Mouse (Mus musculus) stomach, embryonic 15.5 days (tissue): ENCODE measurements around the gene Adpgk. TPM values are rescaled to one million over a fixed set of nuclear protein-coding genes. Genes with fewer than 3 reads are reported as not detected.

Experiments
- ATAC-seq: fragments of 200-750 bp; cut with Nextera tagmentation; 2 replicates; pipeline ENCODE4 v1.8.0; 2017; ENCODE audit warnings: low read depth, moderate number of reproducible peaks, moderate TSS enrichment; ENCODE audit not compliant: insufficient read depth, low FRiP score
- H3K27ac ChIP-seq: fragments of 300-500 bp; sonication (generic); 2 replicates; pipeline ENCODE4 v1.5.1; 2015; ENCODE audit warnings: mild to moderate bottlenecking, inconsistent platforms
- H3K27me3 ChIP-seq: fragments of 300-500 bp; sonication (generic); replicated peaks from 2 replicates; pipeline ENCODE4 v1.6.1; 2015; ENCODE audit warnings: inconsistent platforms
- H3K36me3 ChIP-seq: fragments of 300-500 bp; sonication (generic); 2 replicates; pipeline ENCODE4 v1.6.1; 2015; ENCODE audit warnings: inconsistent platforms
- H3K4me1 ChIP-seq: fragments of 300-500 bp; sonication (generic); 2 replicates; pipeline ENCODE4 v1.6.1; 2015; ENCODE audit warnings: inconsistent platforms
- H3K4me2 ChIP-seq: fragments of 300-500 bp; sonication (generic); 2 replicates; pipeline ENCODE4 v1.6.1; 2015; ENCODE audit warnings: mild to moderate bottlenecking, inconsistent platforms
- H3K4me3 ChIP-seq: fragments of 300-500 bp; sonication (generic); replicated peaks from 2 replicates; pipeline ENCODE4 v1.5.1; 2015; ENCODE audit warnings: inconsistent platforms
- H3K9ac ChIP-seq: fragments of 300-500 bp; sonication (generic); 2 replicates; pipeline ENCODE4 v1.6.1; 2015; ENCODE audit warnings: inconsistent platforms
- H3K9me3 ChIP-seq: fragments of 300-500 bp; sonication (generic); 2 replicates; pipeline ENCODE4 v1.6.1; 2016; ENCODE audit warnings: inconsistent platforms
- WGBS: fragments of 180-500 bp; shearing (Covaris S2); methylation state at CpG from one replicate; pipeline ENCODE4 v1.1.7; 2015; 5-methylcytosine and 5-hydroxymethylcytosine counted together
- polyA plus RNA-seq: library from polyadenylated mRNA; unstranded; fragments of >200 nt; fragmentation: Nextera tagmentation; extraction: Ambion mirVana; gene quantifications from 2 replicates; pipeline ENCODE4 v1.2.1, GENCODE M21; 2015

The Adpgk gene
- polyA plus RNA-seq, 1 experiment from 2014 or later = 32.0 TPM

- Histone ChIP-seq H3K9ac (no peak overlapping the region), H3K36me3 (no peaks in the 10 kb centered on the region), H3K4me1 (0 out of 2 replicates have a peak, but pooled peaks cover 3% of the 10 kb centered on the region), H3K9me3 (no peaks in the 10 kb centered on the region), H3K27ac (no peak overlapping the region), H3K4me3 (no peak overlapping the region), H3K27me3 (no peaks in the 10 kb centered on the region), H3K4me2 (no peak overlapping the region)
- no peak for ATAC-seq
Measured at GRCm38 (mm10) chr9:59273199-59273598, 18.2 kb upstream of the Adpgk start.

GRCm38 (mm10) chr9:59274846-59275455 is 16.4 kb upstream of the Adpgk start:
- 86% methylated on average over 19 of the region's 19 CpGs for WGBS
- H3K4me1 ChIP-seq = 0 out of 2 replicates have a peak, but pooled peaks cover 3% of the 10 kb centered on the region
- ATAC-seq = no peak
- H3K9me3 ChIP-seq = no peaks in the 10 kb centered on the region
- H3K27me3 ChIP-seq = no peaks in the 10 kb centered on the region
- no peak overlapping the region for H3K4me3 ChIP-seq
- no peak overlapping the region for H3K9ac ChIP-seq
- no peak overlapping the region for H3K4me2 ChIP-seq
- no peaks in the 10 kb centered on the region for H3K36me3 ChIP-seq
- H3K27ac ChIP-seq = no peak overlapping the region

GRCm38 (mm10) chr9:59278199-59278598 is 13.2 kb upstream of the Adpgk start:
- ATAC-seq = no peak
- no peaks in the 10 kb centered on the region for H3K9me3 ChIP-seq
- H3K27me3 ChIP-seq = no peaks in the 10 kb centered on the region
- H3K9ac ChIP-seq = no peak overlapping the region
- WGBS = 88% methylated on average over 2 of the region's 2 CpGs
- H3K4me3 ChIP-seq = no peak overlapping the region
- no peak overlapping the region for H3K4me2 ChIP-seq
- H3K36me3 ChIP-seq = no peaks in the 10 kb centered on the region
- H3K27ac ChIP-seq = no peak overlapping the region
- H3K4me1 ChIP-seq = peaks cover 4% of the 10 kb centered on the region; the same call in 1 of the 2 replicates

- H3K4me3 ChIP-seq = no peak overlapping the region
- H3K36me3 ChIP-seq = no peaks in the 10 kb centered on the region
- ATAC-seq = no peak
- no peak overlapping the region for H3K9ac ChIP-seq
- no peak overlapping the region for H3K4me2 ChIP-seq
- H3K9me3 ChIP-seq = no peaks in the 10 kb centered on the region
- 63% methylated on average over 5 of the region's 5 CpGs for WGBS
- no peak overlapping the region for H3K27ac ChIP-seq
- no peaks in the 10 kb centered on the region for H3K27me3 ChIP-seq
- peaks cover 4% of the 10 kb centered on the region; the same call in 1 of the 2 replicates for H3K4me1 ChIP-seq
Measured at GRCm38 (mm10) chr9:59278694-59279093, 12.7 kb upstream of the Adpgk start.

- no peaks in the 10 kb centered on the region for H3K9me3 ChIP-seq
- H3K4me1 ChIP-seq = peaks cover 4% of the 10 kb centered on the region; the same call in 1 of the 2 replicates
- no peaks in the 10 kb centered on the region for H3K36me3 ChIP-seq
- H3K27me3 ChIP-seq = no peaks in the 10 kb centered on the region
- no peak for ATAC-seq
- H3K4me3 ChIP-seq = no peak overlapping the region
- 86% methylated on average over 5 of the region's 5 CpGs for WGBS
- H3K9ac ChIP-seq = no peak overlapping the region
- no peak overlapping the region for H3K27ac ChIP-seq
- no peak overlapping the region for H3K4me2 ChIP-seq
Measured at GRCm38 (mm10) chr9:59280888-59281287, 10.5 kb upstream of the Adpgk start.

- H3K27ac ChIP-seq = no peak overlapping the region
- peak overlapping the region; percentile 44 for H3K4me2 ChIP-seq
- H3K27me3 ChIP-seq = no peaks in the 10 kb centered on the region
- no peak overlapping the region for H3K9ac ChIP-seq
- H3K4me1 ChIP-seq = peaks cover 4% of the 10 kb centered on the region; the same call in 1 of the 2 replicates
- H3K4me3 ChIP-seq = no peak overlapping the region
- ATAC-seq = 0 out of 2 replicates have a peak, but pooled peaks have one; percentile 60
- H3K9me3 ChIP-seq = no peaks in the 10 kb centered on the region
- WGBS = 40% methylated on average over 25 of the region's 27 CpGs
- H3K36me3 ChIP-seq = no peaks in the 10 kb centered on the region
Measured at GRCm38 (mm10) chr9:59281871-59282682, 9.3 kb upstream of the Adpgk start.

- H3K36me3 ChIP-seq = no peaks in the 10 kb centered on the region
- no peaks in the 10 kb centered on the region for H3K9me3 ChIP-seq
- H3K4me2 ChIP-seq = peak overlapping the region; percentile 44
- WGBS = 44% methylated on average over 7 of the region's 7 CpGs
- no peak overlapping the region for H3K9ac ChIP-seq
- H3K4me1 ChIP-seq = peaks cover 4% of the 10 kb centered on the region; the same call in 1 of the 2 replicates
- H3K27ac ChIP-seq = no peak overlapping the region
- no peak for ATAC-seq
- H3K27me3 ChIP-seq = no peaks in the 10 kb centered on the region
- no peak overlapping the region for H3K4me3 ChIP-seq
Measured at GRCm38 (mm10) chr9:59282683-59282986, 8.7 kb upstream of the Adpgk start.

GRCm38 (mm10) chr9:59285614-59286013 is 5.7 kb upstream of the Adpgk start:
- 0 out of 2 replicates have a peak, but pooled peaks have one; percentile 19 for ATAC-seq
- H3K9ac ChIP-seq = no peak overlapping the region
- H3K9me3 ChIP-seq = no peaks in the 10 kb centered on the region
- no peaks in the 10 kb centered on the region for H3K27me3 ChIP-seq
- no peaks in the 10 kb centered on the region for H3K36me3 ChIP-seq
- peaks cover 4% of the 10 kb centered on the region; the same call in 1 of the 2 replicates for H3K4me1 ChIP-seq
- no peak overlapping the region for H3K27ac ChIP-seq
- WGBS = 64% methylated on average over 6 of the region's 6 CpGs
- no peak overlapping the region for H3K4me2 ChIP-seq
- H3K4me3 ChIP-seq = no peak overlapping the region

- no peaks in the 10 kb centered on the region for H3K9me3 ChIP-seq
- ATAC-seq = no peak
- no peak overlapping the region for H3K9ac ChIP-seq
- no peak overlapping the region for H3K4me2 ChIP-seq
- H3K36me3 ChIP-seq = no peaks in the 10 kb centered on the region
- no peak overlapping the region for H3K27ac ChIP-seq
- H3K4me3 ChIP-seq = no peak overlapping the region
- H3K4me1 ChIP-seq = peaks cover 4% of the 10 kb centered on the region; the same call in 1 of the 2 replicates
- 79% methylated on average over 5 of the region's 5 CpGs for WGBS
- no peaks in the 10 kb centered on the region for H3K27me3 ChIP-seq
Measured at GRCm38 (mm10) chr9:59288058-59288457, 3.3 kb upstream of the Adpgk start.

GRCm38 (mm10) chr9:59288685-59289410 is 2.5 kb upstream of the Adpgk start:
- Histone ChIP-seq H3K27ac (no peak overlapping the region), H3K9me3 (no peaks in the 10 kb centered on the region), H3K4me3 (no peak overlapping the region), H3K4me1 (peaks cover 4% of the 10 kb centered on the region; the same call in 1 of the 2 replicates), H3K27me3 (no peaks in the 10 kb centered on the region), H3K36me3 (no peaks in the 10 kb centered on the region), H3K9ac (no peak overlapping the region), H3K4me2 (no peak overlapping the region)
- WGBS = 61% methylated on average over 3 of the region's 3 CpGs
- no peak for ATAC-seq

GRCm38 (mm10) chr9:59289529-59290115 is 1.7 kb upstream of the Adpgk start:
- peaks cover 4% of the 10 kb centered on the region; the same call in 1 of the 2 replicates for H3K4me1 ChIP-seq
- no peak for ATAC-seq
- WGBS = 45% methylated on average over 6 of the region's 6 CpGs
- no peaks in the 10 kb centered on the region for H3K27me3 ChIP-seq
- H3K27ac ChIP-seq = no peak overlapping the region
- H3K9ac ChIP-seq = no peak overlapping the region
- no peaks in the 10 kb centered on the region for H3K36me3 ChIP-seq
- no peak overlapping the region for H3K4me2 ChIP-seq
- H3K4me3 ChIP-seq = no peak overlapping the region
- no peaks in the 10 kb centered on the region for H3K9me3 ChIP-seq
